Mouse (Mus musculus): ENCODE results near the gene Gm20517. TPM values are rescaled to one million over a fixed set of nuclear protein-coding genes. Genes with fewer than 3 reads are reported as not detected.
"Not testable (repeated sequence)": the region's sequence is repeated elsewhere in the genome, so short reads cannot be mapped to it uniquely, and the experiment has no call there.

Gene Gm20517
- polyA plus RNA-seq, 1 experiment from 2014 or later: 1.4 TPM

- peak overlapping the region; percentile 99 for H3K27ac ChIP-seq (replicated peaks; ENCODE audit: low read depth, low read length)
- not testable (repeated sequence) for H3K4me2 ChIP-seq (ENCODE audit: low read depth, low read length); H3K9me3 ChIP-seq (ENCODE audit: control insufficient read depth, low read length); ATAC-seq (ENCODE audit: low read depth); H3K9ac ChIP-seq (ENCODE audit: low read depth, low read length); H3K27me3 ChIP-seq (replicated peaks; ENCODE audit: control insufficient read depth, insufficient read depth, low read length); H3K4me3 ChIP-seq (ENCODE audit: low read depth, low read length); DNase-seq (ENCODE audit: low spot score)
- H3K36me3 ChIP-seq (ENCODE audit: control insufficient read depth, insufficient read depth, low read length): peaks cover 66% of the 10 kb centered on the region
- H3K4me1 ChIP-seq (ENCODE audit: control insufficient read depth, insufficient read depth, low read length): peaks cover 16% of the 10 kb centered on the region
- WGBS: 88% methylated on average over 10 of the region's 10 CpGs
Measured at GRCm38 (mm10) chr17:47598580-47599304, 12.6 kb upstream of the Gm20517 start.

DNA sequence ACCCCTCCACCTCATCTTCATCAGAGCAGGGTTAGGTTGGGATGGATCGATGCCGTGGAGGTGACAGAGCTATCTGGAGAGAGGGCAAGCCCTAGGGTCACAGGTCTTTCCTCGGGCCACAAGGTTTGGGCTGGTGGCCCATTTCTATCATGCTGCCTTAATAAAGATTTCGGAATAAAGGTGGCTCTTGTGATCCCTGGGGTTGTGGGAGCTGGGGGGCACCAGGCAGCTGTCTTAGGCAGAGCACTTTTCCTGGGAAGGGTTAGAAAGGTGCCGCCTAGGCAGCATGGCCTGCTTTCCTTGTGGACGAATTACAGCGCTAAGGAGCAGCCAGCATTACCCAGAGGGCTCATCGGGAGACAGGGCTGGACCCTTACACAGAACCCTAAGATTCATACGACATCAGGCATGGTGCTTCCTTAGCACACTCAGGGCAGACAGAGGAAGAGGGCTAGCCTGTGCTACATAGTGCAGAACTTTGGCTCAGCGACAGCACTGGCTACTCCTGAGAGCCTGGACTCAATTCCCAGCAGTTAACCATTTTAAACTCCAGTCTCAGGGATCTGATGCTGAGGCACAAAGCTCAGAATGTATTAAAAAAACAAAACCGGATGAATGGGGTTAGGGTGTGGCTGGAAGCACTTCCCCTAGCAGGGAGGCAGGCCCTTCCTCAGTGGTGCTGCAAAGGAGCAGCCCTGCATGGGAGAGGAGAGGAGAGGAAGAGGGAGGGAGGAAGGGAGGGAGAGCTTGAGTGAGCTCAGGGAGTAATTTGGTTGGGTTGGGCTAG lies 11.7 kb upstream of the Gm20517 start:
- no peak overlapping the region for H3K4me2 ChIP-seq (ENCODE audit: low read depth, low read length)
- ATAC-seq (ENCODE audit: low read depth) (no peak), DNase-seq (ENCODE audit: low spot score) (peak; percentile 58)
- H3K27me3 ChIP-seq (replicated peaks; ENCODE audit: control insufficient read depth, insufficient read depth, low read length): no peaks in the 10 kb centered on the region
- H3K27ac ChIP-seq (replicated peaks; ENCODE audit: low read depth, low read length): 0 out of 2 replicates have a peak overlapping the region, but pooled peaks have one; percentile 39
- H3K4me3 ChIP-seq (ENCODE audit: low read depth, low read length): no peak overlapping the region
- H3K9ac ChIP-seq (ENCODE audit: low read depth, low read length): no peak overlapping the region
- no peaks in the 10 kb centered on the region for H3K9me3 ChIP-seq (ENCODE audit: control insufficient read depth, low read length)
- peaks cover 16% of the 10 kb centered on the region for H3K4me1 ChIP-seq (ENCODE audit: control insufficient read depth, insufficient read depth, low read length)
- H3K36me3 ChIP-seq (ENCODE audit: control insufficient read depth, insufficient read depth, low read length): peaks cover 75% of the 10 kb centered on the region
- 74% methylated on average over 11 of the region's 11 CpGs for WGBS

DNA sequence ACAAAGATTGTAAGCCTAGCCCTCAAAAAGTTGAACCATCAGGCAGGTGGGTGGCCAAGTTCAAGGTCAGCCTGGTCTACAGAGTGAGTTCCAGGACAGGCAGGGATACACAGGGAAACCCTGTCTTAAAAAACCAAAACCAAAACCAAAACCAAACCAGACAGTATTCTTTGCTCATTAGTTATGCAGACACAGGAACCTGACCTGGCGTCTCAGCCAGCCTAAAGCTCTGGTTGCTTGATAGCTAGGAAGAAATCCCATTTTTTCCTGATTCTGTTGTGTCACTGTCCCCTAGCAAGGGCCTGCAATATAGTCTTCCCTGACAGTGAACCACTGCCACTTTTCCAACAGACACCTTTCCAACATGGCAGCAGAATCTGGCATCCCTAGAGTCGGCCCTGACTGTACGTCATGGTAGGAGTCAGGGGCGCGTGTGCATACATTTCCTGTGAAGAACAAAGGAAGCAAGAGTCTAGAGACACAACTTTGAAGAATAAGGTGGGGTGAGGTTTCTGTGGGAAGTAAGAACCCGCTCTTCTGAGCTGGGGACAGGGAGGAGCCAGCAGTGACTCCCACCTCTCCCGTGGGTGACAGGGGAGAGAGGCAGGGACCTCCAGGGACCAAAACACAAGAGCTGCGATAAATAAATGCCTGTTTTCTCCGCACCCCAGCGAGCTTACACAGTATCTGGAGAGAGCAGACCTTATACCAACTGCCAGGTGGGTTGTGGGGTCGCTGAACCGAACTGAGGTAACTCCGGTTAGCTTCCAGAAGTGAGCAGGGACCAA lies 10.6 kb upstream of the Gm20517 start:
- ATAC-seq (ENCODE audit: low read depth): no peak

DNA sequence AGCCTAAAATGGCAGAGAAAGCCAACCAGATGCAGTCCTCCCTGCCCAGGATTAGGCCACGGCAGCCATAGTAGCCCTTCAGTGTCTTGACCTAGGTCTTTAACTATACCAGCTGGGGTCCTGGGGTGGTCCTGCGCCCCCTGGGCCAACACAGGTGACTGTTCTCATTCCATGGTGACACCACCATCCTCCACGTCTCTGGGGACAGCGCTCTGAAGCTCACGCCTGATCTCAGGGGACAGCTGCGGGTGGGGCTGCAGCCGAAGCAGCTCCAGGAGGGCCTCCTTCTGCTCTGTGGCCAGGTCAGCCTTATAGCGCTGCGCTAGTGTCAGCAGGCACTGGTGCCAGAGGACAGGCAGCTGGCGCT lies 10.0 kb upstream of the Gm20517 start:
- H3K4me3 ChIP-seq (ENCODE audit: low read depth, low read length): no peak overlapping the region
- H3K36me3 ChIP-seq (ENCODE audit: control insufficient read depth, insufficient read depth, low read length): peaks cover 92% of the 10 kb centered on the region
- 90% methylated on average over 10 of the region's 10 CpGs for WGBS
- H3K27ac ChIP-seq (replicated peaks; ENCODE audit: low read depth, low read length): no peak overlapping the region
- no peak for ATAC-seq (ENCODE audit: low read depth)
- peaks cover 14% of the 10 kb centered on the region for H3K4me1 ChIP-seq (ENCODE audit: control insufficient read depth, insufficient read depth, low read length)
- no peak overlapping the region for H3K4me2 ChIP-seq (ENCODE audit: low read depth, low read length)
- H3K27me3 ChIP-seq (replicated peaks; ENCODE audit: control insufficient read depth, insufficient read depth, low read length): no peaks in the 10 kb centered on the region
- H3K9ac ChIP-seq (ENCODE audit: low read depth, low read length): no peak overlapping the region
- no peaks in the 10 kb centered on the region for H3K9me3 ChIP-seq (ENCODE audit: control insufficient read depth, low read length)
- DNase-seq (ENCODE audit: low spot score): no peak

More for the DNA sequence above, 10.6 kb upstream of the Gm20517 start:
- H3K27me3 ChIP-seq (replicated peaks; ENCODE audit: control insufficient read depth, insufficient read depth, low read length): no peaks in the 10 kb centered on the region
- H3K27ac ChIP-seq (replicated peaks; ENCODE audit: low read depth, low read length): peak overlapping the region; percentile 39; the same call in 1 of the 2 replicates
- no peak overlapping the region for H3K9ac ChIP-seq (ENCODE audit: low read depth, low read length)
- H3K4me2 ChIP-seq (ENCODE audit: low read depth, low read length): no peak overlapping the region
- H3K4me1 ChIP-seq (ENCODE audit: control insufficient read depth, insufficient read depth, low read length): peaks cover 16% of the 10 kb centered on the region
- H3K9me3 ChIP-seq (ENCODE audit: control insufficient read depth, low read length): no peaks in the 10 kb centered on the region
- no peak overlapping the region for H3K4me3 ChIP-seq (ENCODE audit: low read depth, low read length)
- WGBS: 84% methylated on average over 13 of the region's 13 CpGs
- DNase-seq (ENCODE audit: low spot score): no peak
- H3K36me3 ChIP-seq (ENCODE audit: control insufficient read depth, insufficient read depth, low read length): peaks cover 86% of the 10 kb centered on the region

- WGBS: 94% methylated on average over 11 of the region's 11 CpGs
Measured at GRCm38 (mm10) chr17:47602289-47602688, 9.1 kb upstream of the Gm20517 start.

GRCm38 (mm10) chr17:47606220-47606619 lies 5.2 kb upstream of the Gm20517 start:
- DNase-seq (ENCODE audit: low spot score) (no peak), ATAC-seq (ENCODE audit: low read depth) (no peak)
- peaks cover 75% of the 10 kb centered on the region for H3K36me3 ChIP-seq (ENCODE audit: control insufficient read depth, insufficient read depth, low read length)
- peaks cover 9% of the 10 kb centered on the region for H3K4me1 ChIP-seq (ENCODE audit: control insufficient read depth, insufficient read depth, low read length)
- no peak overlapping the region for H3K9ac ChIP-seq (ENCODE audit: low read depth, low read length)
- no peak overlapping the region for H3K4me3 ChIP-seq (ENCODE audit: low read depth, low read length)
- H3K27me3 ChIP-seq (replicated peaks; ENCODE audit: control insufficient read depth, insufficient read depth, low read length): no peaks in the 10 kb centered on the region
- no peaks in the 10 kb centered on the region for H3K9me3 ChIP-seq (ENCODE audit: control insufficient read depth, low read length)
- no peak overlapping the region for H3K4me2 ChIP-seq (ENCODE audit: low read depth, low read length)
- 75% methylated on average over 5 of the region's 5 CpGs for WGBS
- no peak overlapping the region for H3K27ac ChIP-seq (replicated peaks; ENCODE audit: low read depth, low read length)

More at GRCm38 (mm10) chr17:47602289-47602688, 9.1 kb upstream of the Gm20517 start:
- H3K36me3 ChIP-seq (ENCODE audit: control insufficient read depth, insufficient read depth, low read length): peaks cover 94% of the 10 kb centered on the region
- H3K27ac ChIP-seq (replicated peaks; ENCODE audit: low read depth, low read length): no peak overlapping the region
- no peaks in the 10 kb centered on the region for H3K9me3 ChIP-seq (ENCODE audit: control insufficient read depth, low read length)
- no peaks in the 10 kb centered on the region for H3K27me3 ChIP-seq (replicated peaks; ENCODE audit: control insufficient read depth, insufficient read depth, low read length)
- H3K9ac ChIP-seq (ENCODE audit: low read depth, low read length): no peak overlapping the region
- no peak for ATAC-seq (ENCODE audit: low read depth)
- no peak for DNase-seq (ENCODE audit: low spot score)
- no peak overlapping the region for H3K4me3 ChIP-seq (ENCODE audit: low read depth, low read length)
- H3K4me1 ChIP-seq (ENCODE audit: control insufficient read depth, insufficient read depth, low read length): peaks cover 5% of the 10 kb centered on the region
- H3K4me2 ChIP-seq (ENCODE audit: low read depth, low read length): no peak overlapping the region

GRCm38 (mm10) chr17:47609182-47609581 lies 2.2 kb upstream of the Gm20517 start:
- Histone ChIP-seq H3K9ac (ENCODE audit: low read depth, low read length) (no peak overlapping the region), H3K4me1 (ENCODE audit: control insufficient read depth, insufficient read depth, low read length) (peaks cover 20% of the 10 kb centered on the region), H3K4me3 (ENCODE audit: low read depth, low read length) (no peak overlapping the region), H3K27me3 (replicated peaks; ENCODE audit: control insufficient read depth, insufficient read depth, low read length) (no peaks in the 10 kb centered on the region), H3K9me3 (ENCODE audit: control insufficient read depth, low read length) (no peaks in the 10 kb centered on the region), H3K36me3 (ENCODE audit: control insufficient read depth, insufficient read depth, low read length) (peaks cover 61% of the 10 kb centered on the region), H3K27ac (replicated peaks; ENCODE audit: low read depth, low read length) (no peak overlapping the region), H3K4me2 (ENCODE audit: low read depth, low read length) (no peak overlapping the region)
- ATAC-seq (ENCODE audit: low read depth) (no peak), DNase-seq (ENCODE audit: low spot score) (no peak)
- WGBS: 94% methylated on average over 4 of the region's 4 CpGs

DNA sequence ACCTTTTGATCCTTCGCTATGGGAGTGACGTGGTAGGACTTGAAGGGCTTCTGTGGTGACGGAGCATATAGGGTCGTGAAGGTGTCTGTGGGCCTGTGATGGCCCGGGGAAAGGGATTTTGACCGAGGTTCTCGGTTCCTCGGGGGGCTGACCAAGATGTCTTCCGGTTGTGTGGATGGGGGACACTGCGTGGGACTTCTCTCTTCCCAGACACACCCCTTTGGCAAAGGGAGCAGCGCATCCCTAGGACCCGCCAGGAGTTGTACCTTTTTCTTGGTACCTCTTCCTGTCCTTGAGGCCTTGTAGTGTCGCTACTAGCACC lies 233 bp downstream of the Gm20517 start:
- peak; percentile 5; the same call in 1 of the 2 replicates for ATAC-seq (ENCODE audit: low read depth)
- peak overlapping the region; percentile 93 for H3K4me3 ChIP-seq (ENCODE audit: low read depth, low read length)
- peak overlapping the region; percentile 87 for H3K9ac ChIP-seq (ENCODE audit: low read depth, low read length)
- H3K27ac ChIP-seq (replicated peaks; ENCODE audit: low read depth, low read length): peak overlapping the region; percentile 65
- under 1% methylated on average over 13 of the region's 13 CpGs for WGBS
- DNase-seq (ENCODE audit: low spot score): no peak
- no peaks in the 10 kb centered on the region for H3K9me3 ChIP-seq (ENCODE audit: control insufficient read depth, low read length)
- peak overlapping the region; percentile 95 for H3K4me2 ChIP-seq (ENCODE audit: low read depth, low read length)
- H3K27me3 ChIP-seq (replicated peaks; ENCODE audit: control insufficient read depth, insufficient read depth, low read length): no peaks in the 10 kb centered on the region
- H3K4me1 ChIP-seq (ENCODE audit: control insufficient read depth, insufficient read depth, low read length): peaks cover 20% of the 10 kb centered on the region
- peaks cover 49% of the 10 kb centered on the region for H3K36me3 ChIP-seq (ENCODE audit: control insufficient read depth, insufficient read depth, low read length)

All from embryonic facial prominence, embryonic 14.5 days (tissue).